Mouse (Mus musculus): Measurements from ENCODE around the gene Kcnma1. TPM values are rescaled to one million over a fixed set of nuclear protein-coding genes. Genes with fewer than 3 reads are reported as not detected.

The Kcnma1 gene
- total RNA-seq, 2 experiments from 2014 or later, result 183 to 192 TPM

- intact Hi-C loops (cut with DNase I), result no loop called here
Observed at GRCm38 (mm10) chr14:23989696-23990095, 24.6 kb downstream of the Kcnma1 start.

GRCm38 (mm10) chr14:23982205-23982604 lies 32.1 kb downstream of the Kcnma1 start:
- intact Hi-C loops (cut with DNase I), result no loop called here
- peak; percentile 67 to 90 for DNase-seq (ENCODE audit: low spot score in 2 of 2)

More at GRCm38 (mm10) chr14:23989696-23990095, 24.6 kb downstream of the Kcnma1 start:
- no peak for DNase-seq (ENCODE audit: low spot score in 2 of 2)

- intact Hi-C loops (cut with DNase I), result no loop called here
- no peak for DNase-seq (ENCODE audit: low spot score in 2 of 2)
Observed at GRCm38 (mm10) chr14:23974685-23975084, 39.6 kb downstream of the Kcnma1 start.

DNA sequence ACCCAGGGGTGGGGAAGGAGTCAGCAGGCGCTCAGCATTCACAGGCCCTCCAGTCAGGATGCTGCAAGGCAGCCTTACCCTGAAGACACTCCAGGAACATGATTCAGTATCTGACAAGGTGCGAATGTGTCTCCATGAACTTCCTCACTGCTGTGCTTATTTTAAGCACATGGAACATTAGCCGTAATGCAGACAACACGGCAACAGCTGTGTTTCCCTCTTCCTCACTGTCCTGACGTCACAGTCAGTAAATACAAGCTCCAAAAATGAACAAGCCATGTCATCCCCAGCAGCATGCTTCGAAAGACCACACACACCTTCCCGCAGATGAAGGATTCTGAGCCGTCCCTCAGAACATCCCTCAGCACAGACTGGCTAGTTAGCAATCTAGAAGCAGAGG lies 47.8 kb downstream of the Kcnma1 start:
- intact Hi-C loops (cut with DNase I), result no loop called here
- peak; percentile 55 to 90 for DNase-seq (ENCODE audit: low spot score in 2 of 2)

DNA sequence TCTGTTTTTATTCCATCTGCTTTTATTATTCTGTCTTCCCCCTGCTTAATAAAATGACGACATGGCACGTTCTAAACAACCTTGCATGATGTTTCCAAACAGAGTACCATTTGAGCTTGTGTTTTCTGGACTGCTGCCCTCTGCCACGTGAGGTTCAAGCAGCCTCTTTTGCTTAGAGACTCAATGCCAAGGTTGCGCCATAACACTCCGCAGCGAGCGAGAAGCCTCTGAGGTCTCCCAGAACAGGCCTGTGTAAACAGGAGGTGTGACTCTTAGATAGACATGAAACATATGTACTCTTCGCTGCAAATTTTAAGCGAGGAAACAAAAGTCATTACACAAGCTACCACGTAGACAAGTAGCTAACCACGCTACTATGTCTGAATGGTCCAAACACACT lies 55.2 kb downstream of the Kcnma1 start:
- no peak for DNase-seq (ENCODE audit: low spot score in 2 of 2)
- intact Hi-C loops (cut with DNase I), result no loop called here

DNA sequence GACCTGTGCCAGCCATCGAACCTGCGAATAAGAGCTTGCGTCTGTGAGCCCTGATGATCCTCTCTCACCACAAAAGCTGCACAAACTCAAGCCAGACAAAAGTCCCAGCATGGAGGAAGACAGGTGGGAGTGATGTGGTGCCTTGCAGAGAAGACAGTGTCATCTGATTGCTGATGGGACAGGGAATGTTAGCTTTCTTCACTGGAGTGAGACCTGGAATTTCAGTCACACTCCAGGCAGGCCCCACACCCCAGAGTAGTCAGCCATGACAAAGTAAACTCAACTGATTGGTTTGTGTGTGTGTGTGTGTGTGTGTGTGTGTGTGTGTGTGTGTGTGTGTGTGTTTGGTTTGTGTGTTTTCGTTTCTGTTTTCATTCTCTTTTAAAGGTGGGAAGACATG lies 57.0 kb downstream of the Kcnma1 start:
- intact Hi-C loops (cut with DNase I), result no loop called here
- DNase-seq (ENCODE audit: low spot score in 2 of 2), result no peak

- intact Hi-C loops (cut with DNase I), result no loop called here
- DNase-seq (ENCODE audit: low spot score in 2 of 2), result no peak
Observed at GRCm38 (mm10) chr14:23943876-23944275, 70.4 kb downstream of the Kcnma1 start.

DNA sequence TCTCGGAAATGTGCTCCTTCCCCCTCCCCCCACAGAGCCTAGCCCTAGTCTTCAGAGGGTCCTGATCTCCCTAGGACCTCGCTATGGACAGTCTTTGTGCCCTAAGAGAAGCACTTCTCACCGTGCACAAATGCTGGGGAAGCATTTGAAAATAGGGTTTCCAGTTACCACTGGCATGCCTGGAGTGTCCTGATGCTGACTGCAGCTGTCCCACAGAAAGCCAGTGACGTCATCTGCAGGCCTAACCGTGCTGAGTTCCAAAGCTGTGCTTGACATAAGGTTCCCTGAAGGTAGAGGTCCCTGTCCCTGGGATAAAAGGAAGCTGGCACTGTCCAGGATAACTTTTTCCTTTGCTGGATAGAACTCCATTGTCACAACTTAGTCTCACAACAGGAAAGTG lies 71.1 kb downstream of the Kcnma1 start:
- intact Hi-C loops (cut with DNase I), result no loop called here
- no peak for DNase-seq (ENCODE audit: low spot score in 2 of 2)

DNA sequence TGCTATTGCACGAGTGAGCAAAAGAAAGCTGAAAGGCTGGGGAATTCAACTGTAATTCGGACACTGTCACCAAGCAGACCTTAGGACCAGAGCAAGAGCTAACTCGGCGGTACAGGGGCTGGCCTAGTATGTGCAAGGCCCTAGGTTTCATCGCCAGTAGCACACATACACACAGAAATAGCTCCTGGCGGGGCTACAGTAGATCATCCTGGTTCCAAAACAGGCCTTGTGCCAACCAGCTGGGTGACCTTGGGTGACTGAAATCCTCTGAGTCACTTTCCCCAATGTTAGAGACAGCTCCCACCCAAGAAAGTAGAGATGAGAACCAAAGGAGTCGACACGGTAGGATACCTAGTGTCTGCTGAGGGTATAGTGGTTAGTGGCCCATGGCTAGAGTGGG lies 72.2 kb downstream of the Kcnma1 start:
- intact Hi-C loops (cut with DNase I), result no loop called here
- no peak for DNase-seq (ENCODE audit: low spot score in 2 of 2)

DNA sequence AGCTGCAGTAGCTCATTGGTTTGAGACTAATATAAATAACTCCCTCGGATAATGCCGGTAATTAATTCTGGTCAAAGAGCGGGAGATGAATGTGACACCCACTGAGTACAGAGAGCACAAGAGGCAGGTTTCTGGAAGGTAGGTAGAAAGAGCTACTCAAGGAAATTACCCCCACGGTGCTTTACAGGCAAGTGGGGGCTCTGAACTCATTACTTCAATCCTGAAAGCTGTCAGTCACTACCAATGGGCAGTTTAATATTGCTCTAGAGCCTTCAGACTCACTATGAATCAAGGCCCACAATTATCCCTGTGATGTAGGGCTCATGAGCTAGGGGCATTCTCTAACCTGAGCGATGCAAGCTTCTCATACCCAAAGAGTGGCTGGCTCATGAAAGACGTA lies 79.3 kb downstream of the Kcnma1 start:
- intact Hi-C loops (cut with DNase I), result no loop called here
- DNase-seq (ENCODE audit: low spot score in 2 of 2), result no peak

DNA sequence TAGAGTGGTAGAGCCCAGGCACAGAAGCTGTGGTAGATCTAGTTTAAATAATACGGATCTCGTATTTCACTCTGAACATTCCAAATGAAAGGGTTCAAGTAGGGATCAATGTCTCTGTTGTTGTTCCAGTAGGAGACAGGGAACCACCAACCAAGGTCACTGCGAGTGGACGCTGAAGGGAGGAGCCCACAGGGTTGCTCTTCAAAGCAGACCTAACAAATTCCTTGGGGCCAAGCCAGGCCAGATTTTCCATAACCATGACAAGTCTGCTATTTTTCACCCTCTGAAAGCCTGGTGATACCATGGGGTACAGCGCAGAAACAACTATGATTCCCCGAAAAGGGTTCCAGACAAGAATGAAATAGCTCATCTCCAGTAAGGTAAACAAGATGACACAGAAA lies 82.6 kb downstream of the Kcnma1 start:
- intact Hi-C loops (cut with DNase I), result no loop called here
- no peak for DNase-seq (ENCODE audit: low spot score in 2 of 2)

DNA sequence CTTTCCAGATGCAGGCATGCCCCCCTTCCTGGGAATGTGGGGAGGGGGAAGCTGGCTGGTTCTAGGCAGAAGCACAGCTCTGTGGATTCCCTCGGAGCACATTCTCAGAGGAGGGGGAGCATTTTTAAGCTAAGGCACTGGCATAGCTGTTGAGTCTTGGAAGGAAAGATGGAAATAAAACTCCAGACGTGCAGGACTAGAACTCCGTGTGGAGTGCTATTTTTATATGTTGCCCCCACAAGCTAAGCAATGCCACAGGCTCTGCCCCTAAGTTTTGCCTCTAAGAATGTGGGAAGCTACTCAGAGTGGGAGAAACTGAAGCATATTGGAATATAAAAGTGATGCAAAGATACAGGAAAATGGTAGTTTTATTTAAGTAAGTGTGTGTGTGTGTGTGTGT lies 85.1 kb downstream of the Kcnma1 start:
- DNase-seq (ENCODE audit: low spot score in 2 of 2), result no peak
- intact Hi-C loops (cut with DNase I), result no loop called here

- peak in 1 of 2 experiments; percentile 75 for DNase-seq (ENCODE audit: low spot score in 2 of 2)
- intact Hi-C loops (cut with DNase I), result no loop called here
Observed at GRCm38 (mm10) chr14:23923356-23923755, 90.9 kb downstream of the Kcnma1 start.

- intact Hi-C loops (cut with DNase I), result no loop called here
- no peak for DNase-seq (ENCODE audit: low spot score in 2 of 2)
Observed at GRCm38 (mm10) chr14:23922755-23923154, 91.5 kb downstream of the Kcnma1 start.

GRCm38 (mm10) chr14:23911108-23911629 lies 103.1 kb downstream of the Kcnma1 start:
- intact Hi-C loops (cut with DNase I), result no loop called here
- peak; percentile 48 to 84 for DNase-seq (ENCODE audit: low spot score in 2 of 2)

- no peak for DNase-seq (ENCODE audit: low spot score in 2 of 2)
- intact Hi-C loops (cut with DNase I), result no loop called here
Observed at GRCm38 (mm10) chr14:23908564-23908963, 105.7 kb downstream of the Kcnma1 start.

- intact Hi-C loops (cut with DNase I), result no loop called here
- DNase-seq (ENCODE audit: low spot score in 2 of 2), result no peak
Observed at GRCm38 (mm10) chr14:23902636-23903279, 111.5 kb downstream of the Kcnma1 start.

DNA sequence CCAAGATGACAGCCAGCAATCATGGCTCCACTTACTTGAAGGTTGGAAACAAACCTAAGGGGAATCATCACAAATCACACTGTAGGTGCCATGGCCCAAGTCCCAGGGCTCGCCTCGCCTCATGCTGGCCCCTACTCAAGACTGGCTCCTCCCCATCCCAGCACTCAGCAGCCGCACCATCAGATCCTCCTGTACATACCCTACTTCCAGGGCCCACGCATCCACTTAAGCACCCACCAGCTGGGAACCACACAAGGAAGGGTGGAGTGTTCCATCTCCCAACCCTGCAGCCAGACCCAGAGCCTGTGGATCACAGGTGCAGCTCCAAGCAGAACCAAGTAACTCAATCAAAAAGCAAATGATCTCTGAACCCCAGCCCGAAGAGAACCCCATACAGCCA lies 114.8 kb downstream of the Kcnma1 start:
- DNase-seq (ENCODE audit: low spot score in 2 of 2), result peak in 1 of 2 experiments; percentile 55
- intact Hi-C loops (cut with DNase I), result loop anchor here (5.0 kb wide), 1 partner anchor 103 kb away; no protein-coding TSS in a partner anchor

GRCm38 (mm10) chr14:23897815-23898214 lies 116.5 kb downstream of the Kcnma1 start:
- intact Hi-C loops (cut with DNase I), result loop anchor here (5.0 kb wide), 1 partner anchor 104 kb away; no protein-coding TSS in a partner anchor
- DNase-seq (ENCODE audit: low spot score in 2 of 2), result peak; percentile 59 to 88

DNA sequence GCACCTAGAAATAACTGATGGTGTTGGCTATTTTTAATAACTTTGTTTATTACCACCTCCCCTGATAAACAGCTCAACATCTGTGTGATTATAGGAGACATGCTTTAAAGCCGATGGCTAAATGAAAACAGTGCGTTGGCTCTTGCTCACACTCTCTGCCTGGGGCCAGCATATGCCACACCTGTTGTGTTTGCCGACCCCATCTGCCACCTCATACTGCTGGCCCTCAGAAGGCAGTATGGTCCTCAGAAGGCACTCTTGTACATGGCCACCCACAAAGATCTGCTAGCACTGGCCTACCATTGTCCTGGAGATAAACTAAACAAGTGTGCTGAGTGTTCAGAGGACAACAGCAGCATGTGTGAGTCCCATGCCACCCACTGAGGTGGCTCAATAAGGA lies 118.3 kb downstream of the Kcnma1 start:
- intact Hi-C loops (cut with DNase I), result loop anchor here (5.0 kb wide), 1 partner anchor 106 kb away; no protein-coding TSS in a partner anchor
- no peak for DNase-seq (ENCODE audit: low spot score in 2 of 2)

GRCm38 (mm10) chr14:23886112-23886511 lies 128.2 kb downstream of the Kcnma1 start:
- intact Hi-C loops (cut with DNase I), result loop anchor here (10.0 kb wide), 1 partner anchor 301 kb away; no protein-coding TSS in a partner anchor
- DNase-seq (ENCODE audit: low spot score in 2 of 2), result no peak

All from left cerebral cortex, postnatal 25 days (tissue).